Mouse (Mus musculus): Measurements from ENCODE around the gene Nfatc2.

Gene Nfatc2

DNA sequence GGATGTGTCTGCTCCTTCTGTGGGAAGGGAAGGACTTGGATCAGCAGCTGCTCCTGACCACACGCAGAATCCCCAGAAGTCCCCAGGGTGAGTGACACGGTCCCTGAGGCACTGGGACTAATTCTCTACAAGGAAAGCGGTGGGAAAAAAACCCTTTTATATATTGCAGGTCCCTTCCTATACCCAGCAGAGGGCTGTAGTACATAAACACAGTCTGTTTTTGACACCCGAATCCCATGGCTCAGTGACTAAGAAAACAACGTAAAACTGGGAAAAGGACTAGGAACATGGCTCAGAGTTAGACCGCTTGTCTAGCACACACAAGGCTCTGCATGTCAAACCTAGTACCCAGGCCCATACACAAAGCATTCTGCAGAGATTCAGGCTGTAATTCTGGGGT lies 101.2 kb downstream of the Nfatc2 start:
- in situ Hi-C loops (cut with MseI, MboI) = no loop called here

DNA sequence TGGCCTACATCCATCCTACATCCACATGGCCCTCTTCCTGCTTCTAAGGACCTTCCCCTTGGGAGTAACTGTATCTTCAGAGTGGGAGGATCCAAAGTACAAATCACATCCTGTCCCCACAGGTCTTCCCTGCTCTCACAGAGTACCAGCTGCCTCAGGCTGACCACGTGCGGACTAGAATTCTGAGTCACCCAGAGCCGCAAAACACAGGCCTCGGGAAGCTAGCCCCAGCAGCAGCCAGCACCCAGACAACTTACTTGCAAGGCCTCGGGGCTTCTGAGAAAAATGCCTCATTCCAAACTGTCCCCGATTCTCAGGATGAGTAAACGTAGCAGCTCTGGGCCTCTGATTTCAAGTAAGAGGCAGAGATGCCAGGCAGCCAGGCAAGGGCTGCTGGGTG lies 109.7 kb downstream of the Nfatc2 start:
- in situ Hi-C loops (cut with MseI, MboI) = no loop called here

DNA sequence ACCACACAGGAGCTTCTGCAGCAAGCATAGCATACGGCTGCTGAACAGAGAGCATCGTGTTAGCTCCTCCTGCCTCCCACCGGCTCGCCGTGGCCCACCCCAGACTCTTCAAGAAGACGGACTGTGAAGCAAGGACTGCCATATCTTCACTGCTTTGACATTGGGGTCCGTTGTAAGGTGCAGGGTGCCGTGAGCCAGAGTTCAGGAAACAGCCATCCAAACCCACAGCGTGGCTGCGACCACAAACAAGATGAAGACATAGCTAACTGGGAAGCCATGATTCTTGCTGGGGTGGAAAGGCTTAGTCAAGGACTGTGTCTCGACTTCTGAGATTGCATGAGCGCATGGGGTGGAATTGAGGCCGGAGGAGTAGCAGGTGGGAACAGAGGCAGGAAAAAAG lies 111.5 kb downstream of the Nfatc2 start:
- in situ Hi-C loops (cut with MseI, MboI) = no loop called here

- in situ Hi-C loops (cut with MseI, MboI) = no loop called here
These were observed 113.1 kb downstream of the Nfatc2 start for GRCm38 (mm10) chr2:168488158-168488925.

DNA sequence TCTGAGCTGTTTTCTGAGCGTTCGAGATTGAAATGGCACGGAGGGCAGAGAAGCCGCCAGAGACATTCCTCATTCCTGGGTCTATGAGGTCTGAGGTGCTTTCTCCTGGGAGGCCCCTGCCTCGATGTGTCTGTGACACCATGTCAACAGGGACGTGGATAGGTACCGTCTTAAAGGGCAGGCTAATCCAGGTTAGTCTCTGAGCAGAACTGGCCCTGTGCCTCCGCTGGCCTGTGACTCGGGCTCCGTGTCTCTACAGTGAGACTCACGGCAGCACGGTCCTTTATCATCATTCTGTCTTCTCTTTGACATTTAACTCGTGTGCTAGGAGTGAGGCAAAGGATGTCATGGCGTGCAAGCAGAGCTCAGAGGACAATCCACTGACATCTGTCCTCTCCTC lies 120.3 kb downstream of the Nfatc2 start:
- in situ Hi-C loops (cut with MseI, MboI) = no loop called here

GRCm38 (mm10) chr2:168480692-168481091 lies 120.8 kb downstream of the Nfatc2 start:
- in situ Hi-C loops (cut with MseI, MboI) = no loop called here

DNA sequence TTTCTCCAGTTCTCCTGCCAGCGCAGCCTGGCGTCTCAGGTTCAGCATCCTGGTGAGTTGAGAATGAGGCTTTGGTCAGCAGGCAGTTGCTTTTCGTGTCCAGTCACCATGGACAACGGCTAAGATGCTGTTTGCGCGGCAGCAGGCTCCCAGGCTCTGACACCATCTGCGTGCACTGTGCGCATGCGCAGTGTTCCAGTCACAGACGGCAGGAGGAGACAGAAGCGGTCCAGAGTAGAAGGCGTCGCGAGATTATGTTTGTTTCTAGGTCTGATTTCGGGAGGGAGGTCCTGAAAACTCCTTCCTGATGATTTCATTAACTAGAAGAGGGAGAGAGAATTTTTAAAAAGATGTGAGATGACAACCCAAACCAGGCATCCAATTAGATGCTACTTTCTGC lies 121.5 kb downstream of the Nfatc2 start:
- in situ Hi-C loops (cut with MseI, MboI) = no loop called here

GRCm38 (mm10) chr2:168478431-168478830 lies 123.0 kb downstream of the Nfatc2 start:
- in situ Hi-C loops (cut with MseI, MboI) = no loop called here

- in situ Hi-C loops (cut with MseI, MboI) = loop anchor here in 1 of 2 experiments (5.0 kb wide), 1 partner anchor 154 kb away; no protein-coding TSS in a partner anchor
These were observed 128.0 kb downstream of the Nfatc2 start for GRCm38 (mm10) chr2:168473496-168473895.

- in situ Hi-C loops (cut with MseI, MboI) = loop anchor here in 1 of 2 experiments (5.0 kb wide), 1 partner anchor 154 kb away; no protein-coding TSS in a partner anchor
These were observed 128.6 kb downstream of the Nfatc2 start for GRCm38 (mm10) chr2:168472899-168473298.

DNA sequence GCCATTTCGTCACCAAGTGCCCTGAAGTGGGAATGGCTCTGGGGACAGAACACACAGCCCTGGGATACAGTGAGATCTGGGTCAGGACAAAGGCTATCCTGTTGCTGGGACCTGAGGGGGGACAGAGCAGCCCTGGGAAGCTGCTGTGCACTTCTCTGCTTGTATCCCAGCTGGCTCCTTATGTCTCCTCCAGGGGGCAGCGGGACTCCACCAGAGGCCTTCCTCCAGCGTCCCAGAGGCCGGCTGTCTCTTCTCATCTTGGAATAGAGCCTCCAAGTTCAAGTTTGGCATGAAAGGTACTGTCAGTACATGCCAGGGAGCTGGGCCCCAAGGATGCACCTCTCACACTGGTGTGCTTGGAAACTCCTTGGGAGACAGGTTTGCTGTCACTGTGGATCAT lies 132.4 kb downstream of the Nfatc2 start:
- in situ Hi-C loops (cut with MseI, MboI) = loop anchor here in 1 of 2 experiments (5.0 kb wide), 1 partner anchor 158 kb away; no protein-coding TSS in a partner anchor

- in situ Hi-C loops (cut with MseI, MboI) = loop anchor here in 1 of 2 experiments (5.0 kb wide), 1 partner anchor 160 kb away; no protein-coding TSS in a partner anchor
These were observed 134.3 kb downstream of the Nfatc2 start for GRCm38 (mm10) chr2:168467166-168467565.

DNA sequence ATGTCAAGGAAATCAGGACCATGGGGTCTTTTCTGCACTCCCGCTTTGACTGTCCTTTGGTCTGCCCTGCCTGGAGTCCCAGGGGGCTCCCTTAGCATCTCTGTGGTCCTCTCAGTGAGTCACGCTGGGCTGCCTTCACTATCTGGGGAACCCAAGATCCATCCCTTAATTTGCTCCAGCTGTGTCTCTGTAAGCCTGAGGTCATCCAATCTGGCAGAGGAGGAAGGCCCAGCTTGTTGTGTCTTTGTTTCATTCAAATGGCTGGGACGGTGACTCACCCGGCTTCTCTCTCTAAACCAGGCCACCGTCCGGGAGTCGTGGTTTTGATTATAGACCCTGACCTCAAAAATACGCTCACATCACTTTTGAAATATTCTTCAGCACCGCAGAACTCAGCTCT lies 135.4 kb downstream of the Nfatc2 start:
- in situ Hi-C loops (cut with MseI, MboI) = loop anchor here in 1 of 2 experiments (5.0 kb wide), 1 partner anchor 161 kb away; no protein-coding TSS in a partner anchor

DNA sequence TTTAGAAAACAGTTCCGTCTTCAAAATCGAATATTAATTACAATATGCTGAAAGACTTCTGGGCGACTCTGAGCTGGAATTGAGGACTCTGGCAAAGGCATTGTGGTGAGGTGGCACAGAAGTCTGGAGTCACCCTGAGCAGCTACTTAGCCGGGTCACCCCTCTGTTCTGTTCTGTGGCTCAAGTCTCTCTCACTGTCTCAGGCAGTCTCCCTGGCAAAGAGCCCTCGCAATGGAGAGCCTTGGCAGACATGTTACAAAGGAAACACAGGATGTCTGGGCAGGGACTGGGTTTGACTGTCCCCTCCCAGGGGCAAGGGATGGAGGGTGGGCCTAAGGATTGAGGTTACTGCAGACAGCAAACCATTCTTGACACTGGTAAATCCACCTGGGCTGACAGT lies 135.8 kb downstream of the Nfatc2 start:
- in situ Hi-C loops (cut with MseI, MboI) = loop anchor here in 1 of 2 experiments (5.0 kb wide), 1 partner anchor 162 kb away; no protein-coding TSS in a partner anchor

GRCm38 (mm10) chr2:168461865-168462264 lies 139.6 kb downstream of the Nfatc2 start:
- in situ Hi-C loops (cut with MseI, MboI) = no loop called here

DNA sequence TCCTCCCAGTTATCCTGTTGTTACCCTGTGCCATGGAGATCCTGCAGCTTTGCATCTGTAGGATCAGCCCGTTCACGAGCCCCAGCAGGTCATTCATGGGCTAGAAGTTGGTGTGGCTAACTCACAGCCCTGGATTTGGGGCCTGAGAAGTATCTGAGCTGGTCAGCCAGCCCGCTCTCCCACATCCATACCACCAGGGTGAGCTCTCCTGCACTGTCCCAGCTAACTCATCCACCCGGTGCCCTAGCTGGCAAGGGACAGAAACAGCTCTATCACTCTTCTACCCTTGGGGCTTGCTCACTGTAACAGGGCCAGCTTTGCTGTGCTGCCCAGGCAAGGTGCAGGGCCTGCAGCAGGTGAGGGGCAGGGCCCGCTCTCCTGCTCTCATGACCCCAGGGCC lies 141.8 kb downstream of the Nfatc2 start:
- in situ Hi-C loops (cut with MseI, MboI) = no loop called here

GRCm38 (mm10) chr2:168458583-168458982 lies 142.9 kb downstream of the Nfatc2 start:
- in situ Hi-C loops (cut with MseI, MboI) = no loop called here

- in situ Hi-C loops (cut with MseI, MboI) = loop anchor here in 1 of 2 experiments (5.0 kb wide), 1 partner anchor 200 kb away; no protein-coding TSS in a partner anchor
These were observed 149.4 kb downstream of the Nfatc2 start for GRCm38 (mm10) chr2:168451714-168452708.

GRCm38 (mm10) chr2:168450977-168451376 lies 150.5 kb downstream of the Nfatc2 start:
- in situ Hi-C loops (cut with MseI, MboI) = loop anchor here in 1 of 2 experiments (5.0 kb wide), 1 partner anchor 199 kb away; no protein-coding TSS in a partner anchor

DNA sequence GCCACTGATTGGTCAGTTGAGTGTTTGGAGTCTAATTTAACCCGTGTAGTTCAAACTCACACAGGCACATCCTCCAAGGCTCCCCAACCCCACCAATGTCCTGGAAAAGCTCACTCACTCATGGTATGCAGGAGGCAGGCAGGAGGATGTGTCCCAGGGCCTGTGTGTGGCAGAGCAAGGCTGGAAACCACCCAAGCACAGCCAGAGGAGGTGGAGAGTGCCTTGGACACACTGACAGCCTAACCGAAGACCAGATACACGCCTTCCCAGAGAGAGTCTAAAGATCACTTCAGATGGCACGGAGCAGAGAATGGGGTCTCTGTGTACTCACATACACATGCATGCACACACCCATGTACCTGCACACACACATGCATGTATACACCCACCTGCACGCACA lies 153.4 kb downstream of the Nfatc2 start:
- in situ Hi-C loops (cut with MseI, MboI) = no loop called here

- in situ Hi-C loops (cut with MseI, MboI) = no loop called here
These were observed 153.9 kb downstream of the Nfatc2 start for GRCm38 (mm10) chr2:168447601-168448000.

Data from mouse trophoblast stem cell (cell line).